Mouse (Mus musculus): Measurements from ENCODE around the gene 6030468B19Rik.

DNA sequence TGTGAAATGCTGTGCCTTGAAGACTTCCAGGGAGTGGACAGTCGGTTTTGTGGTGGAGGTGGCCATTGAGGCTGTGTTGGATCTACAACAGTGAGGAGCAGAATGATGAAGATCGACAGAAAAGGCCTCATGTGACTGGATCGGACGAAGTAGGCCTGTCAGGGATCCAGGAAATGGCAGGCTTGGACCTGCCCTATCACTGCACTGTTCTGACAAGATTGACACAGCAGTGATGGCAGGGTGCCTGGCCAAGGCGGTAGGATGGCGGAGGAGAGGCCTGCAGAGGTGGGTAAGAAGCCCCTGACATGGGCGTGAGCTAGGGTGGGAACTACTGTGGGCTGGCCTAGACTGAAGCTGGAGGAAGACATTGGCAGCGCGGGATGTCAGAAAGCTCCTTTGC is 33.1 kb upstream of the 6030468B19Rik start:
- TF ChIP-seq CTCF (IDR thresholded peaks at IDR 0.05; ENCODE audit: extremely low read depth, insufficient read depth, insufficient read length, insufficient replicate concordance) (no peak), POLR2A (IDR thresholded peaks at IDR 0.05; ENCODE audit: low read depth, low read length) (no peak)

Data from spleen, adult 2 months (tissue).